ENCODE assay signal across 10 mouse cellular contexts in the genomic region with DNA sequence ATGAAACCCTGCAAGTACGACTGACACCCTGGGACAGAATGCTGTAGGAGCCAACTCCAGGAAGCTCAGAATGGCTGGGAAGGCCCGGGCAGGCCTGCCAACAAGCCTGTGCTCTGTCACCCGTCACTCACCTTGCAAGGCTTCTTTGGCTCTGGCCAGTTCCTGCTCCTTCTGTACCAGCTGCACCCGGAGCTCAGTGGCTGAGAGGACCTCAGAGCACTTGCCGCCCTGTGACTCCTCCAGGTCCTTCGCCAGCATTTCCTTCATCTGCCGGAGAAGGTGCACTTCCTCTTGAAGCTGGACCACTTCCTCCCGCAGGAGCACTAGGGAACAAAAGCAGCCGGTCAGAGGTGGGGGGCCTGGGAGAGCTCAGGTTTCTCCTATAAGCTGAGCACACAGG. TPM values are rescaled to one million over a fixed set of nuclear protein-coding genes. Genes with fewer than 3 reads are reported as not detected.
DNase-seq lines count a peak whose midpoint lies in the region; ATAC-seq lines count a peak whose summit lies in the region.
"Had no signal": no experiment of that assay in that cellular context is flagged by ENCODE, and none has a peak within 500 bp of the region (broad histone marks: within the 10 kb centered on the region; RNA-seq: fewer than 3 reads in every experiment).

No protein-coding gene starts in this region.

- peaks cover 31% of the 10 kb centered on the region for H3K4me1 ChIP-seq in lung, embryonic 16.5 days (replicated peaks; ENCODE audit: control insufficient read depth, insufficient read depth, low read length)
- peaks cover 35% of the 10 kb centered on the region for H3K4me1 ChIP-seq in heart, embryonic 10.5 days
- H3K4me1 ChIP-seq in stomach, embryonic 16.5 days (ENCODE audit: control insufficient read depth, insufficient read depth, low read length), result peaks cover 33% of the 10 kb centered on the region
- H3K4me1 ChIP-seq: liver, embryonic 15.5 days had no signal

- H3K4me3 ChIP-seq in lung, embryonic 16.5 days (ENCODE audit: low read length), result no peak overlapping the region
- 0 out of 2 replicates have a peak overlapping the region, but pooled peaks have one; percentile 0 for H3K4me3 ChIP-seq in heart, embryonic 10.5 days
- H3K4me3 ChIP-seq in stomach, embryonic 16.5 days (replicated peaks; ENCODE audit: low read length), result no peak overlapping the region
- H3K4me3 ChIP-seq: liver, embryonic 15.5 days had no signal

- H3K36me3 ChIP-seq in lung, embryonic 16.5 days (ENCODE audit: control insufficient read depth, insufficient read depth, low read length), result peaks cover 4% of the 10 kb centered on the region; the same call in 1 of the 2 replicates
- peaks cover 20% of the 10 kb centered on the region for H3K36me3 ChIP-seq in heart, embryonic 10.5 days
- H3K36me3 ChIP-seq in stomach, embryonic 16.5 days (ENCODE audit: control insufficient read depth, insufficient read depth, low read length), result no peaks in the 10 kb centered on the region
- H3K36me3 ChIP-seq: liver, embryonic 15.5 days had no signal

- 0 out of 2 replicates have a peak overlapping the region, but pooled peaks have one; percentile 6 for H3K4me2 ChIP-seq in lung, embryonic 16.5 days (ENCODE audit: low read depth, low read length)
- H3K4me2 ChIP-seq in stomach, embryonic 16.5 days (ENCODE audit: low read depth, low read length), result no peak overlapping the region
- H3K4me2 ChIP-seq: liver, embryonic 15.5 days had no signal

- H3K9me3 ChIP-seq in lung, embryonic 16.5 days (ENCODE audit: control insufficient read depth, low read length), result no peaks in the 10 kb centered on the region
- H3K9me3 ChIP-seq in heart, embryonic 10.5 days, result no peaks in the 10 kb centered on the region
- H3K9me3 ChIP-seq in stomach, embryonic 16.5 days (replicated peaks; ENCODE audit: control insufficient read depth, low read length), result no peaks in the 10 kb centered on the region
- H3K9me3 ChIP-seq: liver, embryonic 15.5 days had no signal

- 27% methylated on average over 9 of the region's 9 CpGs for WGBS in lung, embryonic 16.5 days
- WGBS in heart, embryonic 10.5 days, result 45% methylated on average over 9 of the region's 9 CpGs
- WGBS in stomach, embryonic 16.5 days, result 56% methylated on average over 9 of the region's 9 CpGs

- no peak overlapping the region for H3K27ac ChIP-seq in lung, embryonic 16.5 days (ENCODE audit: low read length)
- peak overlapping the region; percentile 76 for H3K27ac ChIP-seq in heart, embryonic 10.5 days
- H3K27ac ChIP-seq in stomach, embryonic 16.5 days (ENCODE audit: low read length), result 0 out of 2 replicates have a peak overlapping the region, but pooled peaks have one; percentile 33
- H3K27ac ChIP-seq: liver, embryonic 15.5 days had no signal

- no peak for DNase-seq in lung, postnatal 36 days
- no peak for DNase-seq in heart, embryonic 10.5 days (ENCODE audit: low spot score)
- DNase-seq in kidney, adult 9 months, result peak; percentile 64
- DNase-seq in spleen, postnatal 36 days (ENCODE audit: low spot score in 2 of 2), result no peak
- DNase-seq: gastrocnemius, postnatal 25 days had no signal

- no peaks in the 10 kb centered on the region for H3K27me3 ChIP-seq in lung, embryonic 16.5 days (ENCODE audit: control insufficient read depth, insufficient read depth, low read depth, low read length)
- no peaks in the 10 kb centered on the region for H3K27me3 ChIP-seq in heart, embryonic 10.5 days (ENCODE audit: insufficient read depth, poor library complexity, severe bottlenecking)
- H3K27me3 ChIP-seq in stomach, embryonic 16.5 days (ENCODE audit: control insufficient read depth, insufficient read depth, low read length), result no peaks in the 10 kb centered on the region
- H3K27me3 ChIP-seq: liver, embryonic 15.5 days had no signal

- no peak overlapping the region for H3K9ac ChIP-seq in lung, embryonic 16.5 days (ENCODE audit: low read length)
- no peak overlapping the region for H3K9ac ChIP-seq in stomach, embryonic 16.5 days (ENCODE audit: low read length)
- H3K9ac ChIP-seq: liver, embryonic 15.5 days had no signal

- ATAC-seq in lung, embryonic 16.5 days (ENCODE audit: low read depth), result no peak
- no peak for ATAC-seq in stomach, embryonic 16.5 days (ENCODE audit: insufficient read depth, low FRiP score)
- no peak for ATAC-seq in erythroblast, adult 5-6 weeks (replicated peaks; ENCODE audit: low FRiP score, poor library complexity, severe bottlenecking)
- ATAC-seq: activated CD4-positive, CD25-positive, alpha-beta regulatory T cell, adult 4 months had no signal

RNA-seq across cellular contexts. Expression of gene Kazn, which starts 29.3 kb away (rescaled TPM):
- polyA plus RNA-seq in lung, embryonic 16.5 days (2015; fragmentation: Nextera tagmentation; extraction: Ambion mirVana), result 11.4 and 11.6 TPM in 2 replicates
- 11.2 and 12.2 TPM in 2 replicates for polyA plus RNA-seq in heart, embryonic 10.5 days (2016; fragmentation: Nextera tagmentation; extraction: Ambion mirVana)
- polyA plus RNA-seq in stomach, embryonic 16.5 days (2015; fragmentation: Nextera tagmentation; extraction: Ambion mirVana), result 13.2 and 13.4 TPM in 2 replicates
- total RNA-seq in erythroblast, adult 5-6 weeks (2015; ENCODE audit: low replicate concordance), result not detected in 2 replicates
- not detected in 2 replicates for total RNA-seq in erythroblast, adult 5-6 weeks (2017; ENCODE audit: low replicate concordance)
- polyA plus RNA-seq: activated CD4-positive, CD25-positive, alpha-beta regulatory T cell, adult 4 months had no signal
